Mouse (Mus musculus) gastrocnemius, adult 2 months (tissue): Measurements from ENCODE around the gene Grin1. TPM values are rescaled to one million over a fixed set of nuclear protein-coding genes. Genes with fewer than 3 reads are reported as not detected.
A peak's percentile ranks its signal among the peaks of the same experiment; 100 is the strongest.

Experiments used
- DNase-seq: peaks from one replicate; pipeline ENCODE4 v3.0.0; 2022
- H3K27ac ChIP-seq: fragments of 200-600 bp; 2 replicates; pipeline ENCODE4 v1.8.1; 2022; ENCODE audit warnings: mild to moderate bottlenecking
- H3K4me3 ChIP-seq: fragments of 200-600 bp; 2 replicates; pipeline ENCODE4 v1.8.1; 2022; ENCODE audit warnings: mild to moderate bottlenecking, moderate library complexity
- CTCF ChIP-seq: fragments of 200-600 bp; IDR thresholded peaks from 2 replicates; pipeline ENCODE4 v1.8.1; 2022; ENCODE audit warnings: antibody characterized with exemption, mild to moderate bottlenecking, moderate library complexity
- intact Hi-C: fragments of 180-260 bp; cut with DNase I; formaldehyde crosslinking; loops from one replicate; pipeline ENCODE4 v1.15.1; 2025
- total RNA-seq, 2 experiments: library from RNA; stranded (reverse); gene quantifications; 2 replicates each; pipeline ENCODE4 v1.2.3; 2021

The Grin1 gene
- total RNA-seq, 2 experiments from 2014 or later: not detected

GRCm38 (mm10) chr2:25304657-25305541 lies 14.1 kb downstream of the Grin1 start:
- no peak for TF ChIP-seq CTCF
- Histone ChIP-seq H3K27ac (no peak overlapping the region), H3K4me3 (peak overlapping the region; percentile 68)
- DNase-seq: no peak
- intact Hi-C loops: no loop called here

- intact Hi-C loops: no loop called here
- DNase-seq: no peak
- no peak overlapping the region for H3K27ac ChIP-seq
- no peak for TF ChIP-seq CTCF
- no peak overlapping the region for H3K4me3 ChIP-seq
Observed at GRCm38 (mm10) chr2:25303931-25304656, 14.9 kb downstream of the Grin1 start.

- intact Hi-C loops: no loop called here
Observed at GRCm38 (mm10) chr2:25303452-25303851, 15.5 kb downstream of the Grin1 start.

GRCm38 (mm10) chr2:25298046-25298445 lies 20.9 kb downstream of the Grin1 start:
- DNase-seq: no peak
- H3K4me3 ChIP-seq: no peak overlapping the region
- no peak for TF ChIP-seq CTCF
- no peak overlapping the region for H3K27ac ChIP-seq
- intact Hi-C loops: no loop called here

More at GRCm38 (mm10) chr2:25303452-25303851, 15.5 kb downstream of the Grin1 start:
- TF ChIP-seq CTCF: no peak
- H3K4me3 ChIP-seq: no peak overlapping the region
- no peak for DNase-seq
- H3K27ac ChIP-seq: no peak overlapping the region

GRCm38 (mm10) chr2:25297093-25297492 lies 21.9 kb downstream of the Grin1 start:
- Histone ChIP-seq H3K4me3 (no peak overlapping the region), H3K27ac (no peak overlapping the region)
- intact Hi-C loops: no loop called here
- DNase-seq: no peak
- no peak for TF ChIP-seq CTCF

- DNase-seq: no peak
- intact Hi-C loops: loop anchor here (2.0 to 5.0 kb wide), 3 partner anchors 66 to 166 kb away; no protein-coding TSS in a partner anchor
- no peak overlapping the region for H3K4me3 ChIP-seq
- no peak for TF ChIP-seq CTCF
- H3K27ac ChIP-seq: no peak overlapping the region
Observed at GRCm38 (mm10) chr2:25293706-25294105, 25.3 kb downstream of the Grin1 start.

- DNase-seq: peak; percentile 85
- intact Hi-C loops: loop anchor here (2.0 to 5.0 kb wide), 3 partner anchors 66 to 166 kb away; no protein-coding TSS in a partner anchor
- peak; percentile 95 for TF ChIP-seq CTCF
- peak overlapping the region; percentile 62 for H3K27ac ChIP-seq
- peak overlapping the region; percentile 66 for H3K4me3 ChIP-seq
Observed at GRCm38 (mm10) chr2:25292856-25293255, 26.1 kb downstream of the Grin1 start.

- no peak for TF ChIP-seq CTCF
- DNase-seq: peak; percentile 59
- Histone ChIP-seq H3K4me3 (peak overlapping the region; percentile 66), H3K27ac (peak overlapping the region; percentile 62)
- intact Hi-C loops: loop anchor here (2.0 to 5.0 kb wide), 3 partner anchors 65 to 165 kb away; no protein-coding TSS in a partner anchor
Observed at GRCm38 (mm10) chr2:25292054-25292544, 26.9 kb downstream of the Grin1 start.

- Histone ChIP-seq H3K27ac (peak overlapping the region; percentile 62; the same call in 1 of the 2 replicates), H3K4me3 (peak overlapping the region; percentile 66)
- no peak for DNase-seq
- TF ChIP-seq CTCF: peak; percentile 39
- intact Hi-C loops: loop anchor here (2.0 to 5.0 kb wide), 3 partner anchors 64 to 164 kb away; no protein-coding TSS in a partner anchor
Observed at GRCm38 (mm10) chr2:25291184-25292053, 27.6 kb downstream of the Grin1 start.

- intact Hi-C loops: loop anchor here (5.0 kb wide), 2 partner anchors 63 to 163 kb away; no protein-coding TSS in a partner anchor
- no peak for DNase-seq
- Histone ChIP-seq H3K4me3 (peak overlapping the region; percentile 66), H3K27ac (peak overlapping the region; percentile 48; the same call in 1 of the 2 replicates)
- TF ChIP-seq CTCF: no peak
Observed at GRCm38 (mm10) chr2:25290816-25291130, 28.2 kb downstream of the Grin1 start.

- no peak for TF ChIP-seq CTCF
- Histone ChIP-seq H3K27ac (peak overlapping the region; percentile 48; the same call in 1 of the 2 replicates), H3K4me3 (peak overlapping the region; percentile 66)
- intact Hi-C loops: loop anchor here (5.0 kb wide), 2 partner anchors 63 to 163 kb away; no protein-coding TSS in a partner anchor
- DNase-seq: peak; percentile 59
Observed at GRCm38 (mm10) chr2:25290101-25290815, 28.7 kb downstream of the Grin1 start.
